Mouse (Mus musculus): ENCODE measurements around the gene Samd10.

Samd10 gene

DNA sequence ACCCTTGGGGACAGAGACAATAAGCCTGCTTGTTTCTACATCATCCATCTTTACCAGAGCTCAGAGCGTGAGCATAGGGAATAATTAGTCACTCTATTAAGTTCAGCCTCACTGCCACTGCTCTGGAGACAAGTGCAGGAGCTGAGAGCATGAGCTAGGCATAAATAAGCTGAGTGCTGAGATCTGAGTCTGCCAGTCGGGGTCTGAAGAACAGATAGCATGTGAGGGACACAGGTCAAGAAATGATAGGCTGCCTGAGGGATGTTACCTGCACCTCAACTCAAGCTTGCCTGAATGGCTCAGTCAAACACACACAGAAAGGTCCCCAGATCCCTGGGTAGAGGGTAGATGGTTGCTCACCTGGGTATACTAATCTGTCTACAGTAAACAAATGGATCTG is 21.9 kb downstream of the Samd10 start:
- DNase-seq, result peak in 1 of 2 experiments; percentile 1

DNA sequence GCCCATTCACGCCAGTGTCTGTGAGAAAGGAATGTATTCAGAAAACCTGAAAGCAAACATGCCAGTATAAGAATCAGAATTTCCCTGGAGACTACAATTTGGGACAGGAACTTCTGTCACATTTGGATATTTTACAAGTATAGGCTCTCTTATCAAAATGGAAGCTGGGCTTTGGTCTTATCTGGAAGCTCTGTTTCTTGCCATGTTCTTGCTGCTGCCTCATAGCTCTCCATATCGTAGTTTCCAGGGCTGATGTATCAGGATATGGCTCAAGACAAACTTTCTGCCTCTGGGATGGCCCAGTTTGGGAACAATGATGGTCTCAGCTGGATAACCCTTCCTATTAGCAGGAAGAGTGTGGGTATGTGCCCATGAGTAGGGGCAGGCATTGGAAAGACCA is 22.4 kb downstream of the Samd10 start:
- no peak for DNase-seq

DNA sequence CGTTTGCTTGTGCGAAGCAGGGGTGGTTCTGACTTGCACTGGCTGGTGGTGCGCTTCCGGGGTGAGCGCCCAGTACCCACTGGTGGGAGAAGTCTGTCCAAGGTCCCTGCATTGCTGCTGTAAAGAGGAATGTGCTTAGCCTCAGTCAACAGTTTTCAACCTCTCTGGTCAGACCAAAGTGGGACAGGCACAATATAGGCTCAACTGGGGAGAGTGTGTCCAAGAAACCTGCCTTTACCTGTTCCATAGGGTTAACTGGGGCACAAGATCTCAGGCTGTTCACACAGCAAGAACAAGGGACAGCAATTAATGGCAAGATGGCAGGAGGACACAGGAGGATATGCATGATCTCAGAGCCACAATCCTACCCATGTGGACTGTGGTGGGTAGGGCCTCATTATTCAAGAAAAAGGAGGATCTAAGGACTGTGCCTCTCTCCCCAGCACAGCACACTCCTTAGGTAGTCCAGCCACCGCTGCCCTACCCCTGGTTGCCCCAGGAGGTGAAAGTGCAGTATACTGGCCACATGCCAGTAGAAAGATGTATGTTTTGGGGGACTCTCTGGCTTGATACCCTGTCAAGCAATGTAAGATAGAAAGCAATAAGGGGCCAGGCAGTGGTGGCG is 24.0 kb downstream of the Samd10 start:
- no peak for DNase-seq

DNA sequence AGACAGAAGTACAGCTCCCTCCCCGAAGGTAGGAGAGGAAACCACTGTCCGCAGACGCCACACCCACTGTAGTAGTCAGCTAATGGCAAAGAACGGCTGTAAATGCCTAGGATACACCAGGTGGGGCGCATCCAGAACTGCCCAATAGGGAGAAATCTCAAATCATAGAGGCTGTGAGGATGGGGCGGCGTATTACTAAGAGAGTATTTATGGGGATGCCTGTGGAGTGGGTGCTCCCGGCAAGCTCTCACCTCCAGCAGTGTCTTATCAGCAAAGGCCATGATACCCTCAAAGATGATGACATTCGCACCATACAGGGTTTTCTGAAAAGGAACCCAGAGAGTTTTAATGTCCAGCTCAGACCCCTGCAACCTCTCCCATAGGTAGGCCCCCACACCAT is 25.1 kb downstream of the Samd10 start:
- DNase-seq, result no peak

DNA sequence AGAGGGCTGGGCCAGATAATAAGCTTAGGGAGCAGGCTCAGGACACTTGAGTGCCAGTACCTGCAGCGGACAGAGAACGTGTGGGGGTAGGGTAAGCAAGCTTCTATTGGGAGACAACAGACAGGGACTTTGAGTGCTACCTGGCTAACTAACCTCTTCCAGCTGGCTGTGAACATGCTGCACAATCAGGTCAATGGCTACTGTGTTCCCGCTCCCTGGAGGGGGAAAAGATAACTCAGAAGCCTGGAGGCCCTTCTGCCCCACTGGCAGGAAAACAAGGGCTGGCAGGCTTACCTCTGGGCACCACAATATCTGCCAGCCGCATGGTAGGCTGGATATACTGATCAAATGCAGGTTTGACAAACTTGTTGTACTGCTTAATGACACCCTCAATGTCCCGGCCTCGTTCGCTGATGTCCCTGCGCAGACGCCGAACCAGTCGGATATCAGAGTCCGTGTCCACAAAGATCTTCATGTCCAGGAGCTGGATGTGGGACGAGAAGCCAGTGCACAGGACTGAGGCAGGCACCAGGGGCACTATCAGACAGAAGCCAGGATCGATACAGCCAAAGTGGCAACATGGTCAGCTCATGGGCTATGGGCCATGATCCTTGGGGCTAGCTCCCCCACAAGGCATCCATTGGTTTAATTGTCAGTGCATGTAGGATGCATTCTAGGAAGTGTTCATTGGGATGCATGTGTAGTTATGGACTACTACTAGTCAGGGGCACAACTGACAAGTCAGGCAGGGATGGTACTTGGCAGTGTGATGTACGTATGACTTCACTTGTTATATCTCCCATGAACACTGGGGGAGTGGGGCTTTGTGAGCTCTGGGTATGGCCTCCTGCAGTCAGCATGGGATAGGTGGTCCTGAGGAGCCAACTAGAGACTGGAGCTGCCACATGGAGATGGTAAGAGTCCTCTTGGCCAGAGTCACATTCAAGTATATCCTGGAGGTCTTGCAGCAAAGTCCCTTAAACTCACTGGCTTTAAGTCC is 25.8 kb downstream of the Samd10 start:
- DNase-seq, result no peak

DNA sequence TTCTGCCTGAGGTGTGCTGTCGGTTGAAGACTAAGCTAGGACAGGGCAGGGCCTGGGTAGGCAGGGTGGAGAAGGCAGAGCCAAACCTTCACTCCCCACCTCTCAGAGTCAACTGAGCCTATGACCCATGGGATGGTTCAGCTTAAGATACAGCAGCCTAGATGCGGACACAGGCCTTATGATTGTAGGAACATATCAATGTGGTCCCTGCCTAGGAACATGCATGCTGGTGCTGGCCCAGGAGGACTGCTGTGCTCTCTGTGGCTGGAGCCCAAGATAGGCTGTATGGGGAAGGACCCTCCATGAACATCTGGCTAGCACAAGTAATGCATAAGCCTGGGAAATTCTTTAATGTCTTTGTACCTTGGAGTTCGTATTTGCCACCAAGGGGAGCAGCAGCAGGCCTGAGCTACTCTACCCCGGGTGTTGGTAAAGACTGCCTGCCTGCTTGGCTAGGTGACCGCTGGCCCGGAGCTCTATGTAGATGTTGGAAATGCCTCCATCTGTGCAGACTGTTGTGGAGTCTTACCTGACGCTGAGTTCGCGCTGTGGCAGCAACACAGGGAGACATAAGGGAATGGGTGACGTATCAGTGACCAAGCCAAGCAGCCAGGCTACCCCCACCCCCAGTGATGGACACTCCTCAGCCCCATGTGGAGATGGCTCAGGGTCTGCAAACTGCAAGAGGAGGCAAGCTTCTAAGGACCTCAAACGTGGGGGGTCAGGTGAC is 26.9 kb downstream of the Samd10 start:
- DNase-seq, result no peak

DNA sequence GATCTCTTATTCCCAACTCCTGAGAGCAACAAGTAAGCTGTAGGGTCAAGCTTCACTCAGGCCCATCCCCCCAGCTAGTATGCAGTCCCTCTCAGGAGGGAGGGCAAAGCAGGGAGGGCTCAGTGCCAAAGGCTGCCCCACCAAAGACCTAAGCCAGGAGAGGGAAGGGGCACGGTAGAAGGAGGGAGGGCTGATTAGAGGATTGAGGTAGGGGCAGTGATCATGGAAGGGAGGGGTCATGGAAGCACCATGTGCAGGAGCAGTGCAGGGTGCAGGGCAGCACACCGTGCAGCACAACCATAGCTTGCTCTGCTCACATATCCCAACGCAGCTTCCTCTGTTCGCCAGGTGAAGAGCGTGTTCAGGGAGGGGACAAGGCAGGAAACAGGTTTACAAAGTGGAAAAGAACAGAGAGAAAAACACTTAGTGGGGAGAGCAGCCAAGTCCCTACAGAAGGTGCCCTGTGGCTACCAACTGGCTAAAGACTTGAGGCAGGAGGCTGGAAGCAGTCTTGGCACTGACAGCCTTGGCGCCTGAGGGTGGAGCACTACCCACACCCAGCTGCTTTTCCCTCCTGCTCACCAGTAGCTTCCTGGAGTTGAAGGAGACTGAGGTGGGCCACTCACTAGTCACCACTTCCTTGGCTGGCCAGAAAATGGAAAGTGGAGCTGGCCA is 28.0 kb downstream of the Samd10 start:
- DNase-seq, result no peak

DNA sequence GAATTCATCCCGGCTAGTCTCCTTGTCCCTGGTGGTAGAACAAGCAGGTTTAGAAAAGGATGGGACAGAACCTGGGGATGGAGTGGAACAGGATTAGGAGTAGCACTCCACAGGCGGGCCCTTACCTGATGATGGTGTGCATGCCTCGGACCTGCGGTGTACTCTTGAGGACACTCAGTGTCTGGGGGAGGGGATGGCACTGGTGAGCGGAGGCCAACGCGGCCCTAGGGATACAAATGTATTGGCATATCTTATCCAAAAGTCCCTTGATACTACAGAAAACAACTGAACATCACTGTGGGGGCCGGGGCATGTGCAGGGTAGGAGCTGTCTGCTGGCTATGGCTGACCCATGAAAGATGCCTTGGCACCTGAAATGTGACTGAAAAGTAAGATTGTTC is 28.6 kb downstream of the Samd10 start:
- DNase-seq, result no peak

DNA sequence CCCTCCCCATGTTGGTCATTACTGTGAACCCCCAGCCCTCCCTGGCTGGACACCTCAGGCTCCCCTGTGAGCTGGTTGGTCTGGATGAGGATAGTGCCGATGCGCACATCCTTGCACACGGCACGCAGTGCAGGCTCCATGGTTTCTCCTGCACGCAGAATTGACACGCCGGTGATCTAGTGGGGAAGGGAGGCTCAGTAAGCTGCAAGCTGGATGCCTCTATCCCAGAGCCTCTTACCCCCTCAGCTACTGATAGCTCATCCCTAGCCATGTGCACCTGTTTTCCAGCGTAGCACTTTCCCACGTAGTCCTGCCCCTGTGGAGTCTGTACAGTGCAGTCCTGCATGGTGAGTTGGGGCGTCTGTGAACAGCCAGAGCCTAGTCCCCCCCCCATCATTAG is 29.2 kb downstream of the Samd10 start:
- DNase-seq, result no peak

DNA sequence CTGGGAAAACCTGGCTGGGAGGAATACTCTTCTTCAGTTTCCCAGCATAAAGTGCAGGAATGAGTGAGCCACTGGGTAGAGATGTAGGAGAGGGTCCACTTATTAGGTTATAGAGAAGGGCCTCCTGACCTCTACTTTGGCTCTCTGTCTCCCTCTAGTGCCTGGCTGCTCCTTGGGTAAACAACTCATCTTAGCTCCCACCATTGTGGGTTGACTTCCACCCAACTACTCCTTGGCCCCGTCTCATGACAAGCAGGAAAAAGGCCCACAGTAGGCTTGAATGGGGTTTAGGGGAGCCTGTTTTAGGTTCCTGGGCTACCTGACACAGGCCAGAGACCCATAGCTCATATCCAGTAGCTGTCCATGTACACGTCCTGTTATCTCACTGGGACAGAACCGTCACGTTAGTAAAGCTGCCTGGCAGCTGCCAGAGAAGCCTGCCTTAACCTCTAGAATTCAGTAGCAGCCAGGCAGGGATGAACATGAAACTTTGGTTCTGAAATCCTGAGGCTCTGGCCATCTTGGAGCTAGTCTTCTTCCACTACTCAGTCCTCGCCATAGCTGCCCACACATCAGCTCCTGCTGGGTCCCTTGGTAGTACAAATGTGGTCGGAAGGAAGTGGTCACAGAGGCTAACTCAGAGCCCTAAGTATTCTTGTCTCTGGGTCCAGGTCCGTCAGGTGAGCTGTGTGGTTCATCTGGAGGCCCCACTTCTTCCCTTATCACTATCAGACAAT is 30.6 kb downstream of the Samd10 start:
- DNase-seq, result peak in 1 of 2 experiments; percentile 55

DNA sequence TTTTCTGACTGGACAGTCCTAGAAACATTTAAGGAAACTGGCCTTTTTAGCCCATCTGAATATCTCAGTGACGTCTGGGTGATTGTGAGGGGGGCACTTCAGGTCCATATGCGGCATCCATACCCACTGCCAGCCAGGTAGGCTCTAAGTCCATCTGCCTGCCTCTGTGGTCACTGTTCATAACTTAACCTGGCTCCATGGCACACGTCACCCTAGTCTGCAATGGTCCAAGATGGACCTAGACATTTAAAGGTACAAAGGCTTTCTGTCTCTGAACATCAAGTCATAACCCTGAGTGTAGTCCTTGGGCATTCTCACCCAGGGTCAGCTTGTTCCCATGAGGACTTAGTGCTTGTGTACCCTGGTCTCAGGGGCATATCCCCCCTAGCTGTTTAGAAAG is 31.7 kb downstream of the Samd10 start:
- DNase-seq, result no peak

DNA sequence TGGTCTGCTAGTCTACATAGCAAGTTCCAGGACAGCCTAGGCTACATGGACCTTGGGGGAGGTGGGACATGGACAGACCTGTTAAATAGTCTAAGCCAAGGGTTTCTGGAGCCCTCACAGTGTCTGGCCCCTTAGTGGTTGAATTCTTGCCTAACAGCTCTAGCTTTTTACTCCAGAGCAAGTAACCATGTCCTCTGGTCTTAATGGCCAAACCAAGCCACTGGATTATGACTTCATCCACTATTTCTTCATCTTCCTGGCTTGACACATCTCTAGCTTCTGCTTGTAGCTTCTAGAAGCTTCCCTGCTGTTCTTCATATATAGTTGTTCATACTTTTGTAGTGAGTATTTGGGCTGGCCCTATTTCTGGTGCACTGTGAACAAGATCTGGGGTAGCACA is 45.2 kb downstream of the Samd10 start:
- no peak for DNase-seq

DNA sequence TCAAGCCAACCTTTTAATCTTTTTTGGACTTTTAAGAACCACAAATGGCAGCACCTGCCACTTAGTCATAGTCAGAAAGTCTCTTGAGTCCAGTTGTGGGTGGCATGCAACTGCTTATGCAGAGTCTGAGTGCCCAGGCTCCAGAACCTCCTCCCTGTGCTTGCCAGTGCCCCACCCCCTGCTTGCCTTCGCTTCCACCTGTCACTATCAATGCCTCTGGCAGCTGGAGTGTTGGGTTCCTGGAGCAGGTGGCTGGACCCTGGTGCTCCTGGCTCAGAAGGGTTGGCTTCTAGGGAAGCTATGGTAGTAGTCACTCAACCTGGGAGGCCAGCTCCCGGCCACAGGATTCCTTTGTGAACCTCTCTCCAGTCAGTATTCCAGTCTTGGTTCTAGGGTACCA is 48.8 kb downstream of the Samd10 start:
- no peak for DNase-seq

DNA sequence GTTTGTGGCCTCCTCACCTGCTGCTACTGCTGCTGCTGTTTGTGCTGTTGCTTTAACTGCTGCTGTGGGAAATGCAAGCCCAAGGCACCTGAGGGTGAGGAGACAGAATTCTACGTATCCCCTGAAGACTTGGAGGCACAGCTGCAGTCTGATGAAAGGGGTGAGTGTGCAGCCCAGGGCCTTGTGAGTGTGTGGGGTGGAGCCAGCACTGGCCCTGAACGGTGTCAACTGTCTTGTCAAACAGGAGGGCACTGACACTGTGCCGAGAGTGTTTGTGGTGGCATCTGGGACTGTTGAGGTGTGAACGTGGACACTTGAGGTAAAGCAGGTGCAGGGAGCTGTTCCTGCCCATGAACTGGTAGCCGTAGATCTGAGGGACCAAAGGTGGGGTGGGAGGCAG is 50.3 kb downstream of the Samd10 start:
- DNase-seq, result no peak

DNA sequence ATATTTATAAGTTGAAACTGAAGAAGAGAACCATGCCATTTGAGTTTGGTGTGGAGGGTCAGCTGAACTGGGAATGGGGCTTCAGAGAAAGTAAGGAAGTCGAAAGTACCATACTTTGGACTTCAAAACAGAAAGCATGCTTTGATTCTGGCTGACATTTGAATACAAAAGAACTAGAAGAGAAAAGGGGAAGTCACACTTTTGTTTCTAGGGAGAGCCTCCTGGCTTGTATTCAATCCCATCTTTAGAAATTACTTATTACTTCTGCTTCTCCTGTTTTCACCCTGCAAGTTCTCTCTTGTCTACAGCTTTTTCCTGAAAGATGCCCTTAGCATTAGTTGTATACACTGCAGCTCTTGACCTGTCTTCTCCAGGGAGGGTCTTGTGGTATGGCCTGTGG is 50.8 kb downstream of the Samd10 start:
- DNase-seq, result no peak

DNA sequence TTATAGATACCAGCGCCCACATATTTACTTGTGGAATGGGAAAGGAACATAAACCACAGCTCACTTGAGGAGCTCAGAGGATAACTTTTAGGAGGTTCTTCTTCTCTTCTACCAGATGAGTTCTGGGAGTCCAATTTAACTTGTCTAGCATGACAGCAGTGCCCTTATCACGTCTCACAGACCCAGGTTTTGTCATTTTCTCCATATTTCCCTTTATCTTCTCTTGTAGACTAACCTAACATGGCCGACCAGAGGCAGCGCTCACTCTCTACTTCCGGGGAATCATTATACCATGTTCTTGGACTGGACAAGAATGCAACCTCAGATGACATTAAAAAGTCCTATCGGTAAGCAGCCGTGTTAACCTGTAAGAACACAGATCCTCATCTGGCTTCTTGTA is 52.9 kb downstream of the Samd10 start:
- no peak for DNase-seq

All from thymus, postnatal 36 days (tissue).